Mouse (Mus musculus): Measurements from ENCODE around the gene Lrrc58.

GRCm38 (mm10) chr16:37888986-37889385, 20.8 kb downstream of the Lrrc58 start:
- TF ChIP-seq ZC3H11A (IDR thresholded peaks at IDR 0.05; ENCODE audit: borderline replicate concordance, low read depth, low read length): no peak
- no peak for TF ChIP-seq HCFC1 (IDR thresholded peaks at IDR 0.05; ENCODE audit: borderline replicate concordance, insufficient read depth, low read length)
